Mouse (Mus musculus) kidney, embryonic 16.5 days (tissue): ENCODE data around the gene Safb2. TPM values are rescaled to one million over a fixed set of nuclear protein-coding genes. Genes with fewer than 3 reads are reported as not detected.

ENCODE experiments used
- ATAC-seq: fragments of 200-750 bp; cut with Nextera tagmentation; 2 replicates; pipeline ENCODE4 v1.8.0; 2017; ENCODE audit warnings: moderate TSS enrichment; ENCODE audit not compliant: low FRiP score, low TSS enrichment
- H3K27ac ChIP-seq: fragments of 300-500 bp; sonication (generic); 2 replicates; pipeline ENCODE4 v1.5.1; 2014; ENCODE audit warnings: low read length
- H3K27me3 ChIP-seq: fragments of 300-500 bp; sonication (generic); 2 replicates; pipeline ENCODE4 v1.6.1; 2014; ENCODE audit warnings: low read length, control low read depth, mixed read lengths; ENCODE audit not compliant: insufficient read depth
- H3K36me3 ChIP-seq: fragments of 300-500 bp; sonication (generic); 2 replicates; pipeline ENCODE4 v1.6.1; 2014; ENCODE audit warnings: low read length, control low read depth, mixed read lengths; ENCODE audit not compliant: insufficient read depth
- H3K4me1 ChIP-seq: fragments of 300-500 bp; sonication (generic); 2 replicates; pipeline ENCODE4 v1.6.1; 2014; ENCODE audit warnings: low read length, control low read depth, mixed read lengths; ENCODE audit not compliant: insufficient read depth
- H3K4me2 ChIP-seq: fragments of 300-500 bp; sonication (generic); replicated peaks from 2 replicates; pipeline ENCODE4 v1.6.1; 2014; ENCODE audit warnings: low read depth, low read length
- H3K4me3 ChIP-seq: fragments of 300-500 bp; sonication (generic); 2 replicates; pipeline ENCODE4 v1.5.1; 2014; ENCODE audit warnings: mild to moderate bottlenecking, low read length
- H3K9ac ChIP-seq: fragments of 300-500 bp; sonication (generic); replicated peaks from 2 replicates; pipeline ENCODE4 v1.6.1; 2014; ENCODE audit warnings: low read length
- H3K9me3 ChIP-seq: fragments of 300-500 bp; sonication (generic); 2 replicates; pipeline ENCODE4 v1.6.1; 2016; ENCODE audit warnings: low read length, control low read depth
- WGBS: fragments of 180-500 bp; shearing (Covaris S2); extraction: QIAGEN DNeasy Blood & Tissue Kit; methylation state at CpG from one replicate; pipeline ENCODE4 v1.1.7; 2014; 5-methylcytosine and 5-hydroxymethylcytosine counted together
- polyA plus RNA-seq: library from polyadenylated mRNA; unstranded; fragments of >200 nt; fragmentation: Nextera tagmentation; extraction: Ambion mirVana; gene quantifications from 2 replicates; pipeline ENCODE4 v1.2.1, GENCODE M21; 2015

Gene Safb2
- polyA plus RNA-seq, 1 experiment from 2014 or later = 80.2 TPM

DNA sequence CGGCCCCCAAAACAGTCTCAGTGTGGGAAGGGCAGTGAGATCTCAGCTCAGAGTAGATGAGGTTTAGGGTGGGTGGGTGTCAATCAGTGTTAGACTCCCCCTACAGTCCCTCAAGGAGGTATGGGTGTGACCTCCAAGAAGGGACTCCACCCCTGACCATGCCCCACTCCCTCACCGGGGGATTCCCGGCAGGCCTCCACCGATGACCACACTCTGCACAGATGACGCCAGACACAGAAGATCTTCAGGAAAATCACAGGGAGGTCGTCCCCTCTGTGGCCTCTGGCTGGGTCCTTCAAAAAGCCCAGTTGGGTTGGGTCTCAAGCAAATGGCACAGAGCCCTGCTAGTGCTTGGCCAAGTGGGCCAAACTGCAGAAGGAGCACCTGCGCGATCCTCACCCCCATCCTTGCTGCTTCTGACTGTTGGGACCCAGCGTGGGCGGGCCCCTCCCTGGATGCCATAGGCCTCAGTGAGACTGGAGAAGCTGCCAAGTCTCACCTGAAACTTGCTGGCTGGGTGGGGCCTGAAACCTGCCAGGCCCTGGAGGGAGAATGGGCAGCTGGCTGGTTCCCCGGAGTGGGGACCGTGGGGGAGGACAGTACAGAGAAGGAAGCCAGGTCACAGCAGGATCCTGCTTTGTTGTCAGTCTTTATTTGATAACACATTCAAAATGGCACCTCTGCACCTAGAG lies 33.5 kb downstream of the Safb2 start:
- 67% methylated on average over 12 of the region's 12 CpGs for WGBS
- H3K9me3 ChIP-seq = 0 out of 2 replicates have a peak, but pooled peaks cover 3% of the 10 kb centered on the region
- no peaks in the 10 kb centered on the region for H3K36me3 ChIP-seq
- no peaks in the 10 kb centered on the region for H3K27me3 ChIP-seq
- no peak overlapping the region for H3K9ac ChIP-seq
- no peak overlapping the region for H3K27ac ChIP-seq
- no peaks in the 10 kb centered on the region for H3K4me1 ChIP-seq
- H3K4me3 ChIP-seq = no peak overlapping the region
- ATAC-seq = no peak
- no peak overlapping the region for H3K4me2 ChIP-seq

GRCm38 (mm10) chr17:56548605-56549105 lies 35.7 kb downstream of the Safb2 start:
- no peaks in the 10 kb centered on the region for H3K27me3 ChIP-seq
- no peaks in the 10 kb centered on the region for H3K4me1 ChIP-seq
- no peak overlapping the region for H3K4me2 ChIP-seq
- no peak overlapping the region for H3K27ac ChIP-seq
- H3K9ac ChIP-seq = no peak overlapping the region
- H3K4me3 ChIP-seq = no peak overlapping the region
- no peak for ATAC-seq
- WGBS = 63% methylated on average over 4 of the region's 4 CpGs
- H3K36me3 ChIP-seq = no peaks in the 10 kb centered on the region
- H3K9me3 ChIP-seq = 0 out of 2 replicates have a peak, but pooled peaks cover 3% of the 10 kb centered on the region

GRCm38 (mm10) chr17:56547846-56548604 lies 36.4 kb downstream of the Safb2 start:
- WGBS = 75% methylated on average over 9 of the region's 9 CpGs
- Histone ChIP-seq H3K4me1 (no peaks in the 10 kb centered on the region), H3K4me3 (no peak overlapping the region), H3K9me3 (0 out of 2 replicates have a peak, but pooled peaks cover 1% of the 10 kb centered on the region), H3K4me2 (no peak overlapping the region), H3K9ac (no peak overlapping the region), H3K27ac (no peak overlapping the region), H3K27me3 (no peaks in the 10 kb centered on the region), H3K36me3 (no peaks in the 10 kb centered on the region)
- ATAC-seq = no peak

DNA sequence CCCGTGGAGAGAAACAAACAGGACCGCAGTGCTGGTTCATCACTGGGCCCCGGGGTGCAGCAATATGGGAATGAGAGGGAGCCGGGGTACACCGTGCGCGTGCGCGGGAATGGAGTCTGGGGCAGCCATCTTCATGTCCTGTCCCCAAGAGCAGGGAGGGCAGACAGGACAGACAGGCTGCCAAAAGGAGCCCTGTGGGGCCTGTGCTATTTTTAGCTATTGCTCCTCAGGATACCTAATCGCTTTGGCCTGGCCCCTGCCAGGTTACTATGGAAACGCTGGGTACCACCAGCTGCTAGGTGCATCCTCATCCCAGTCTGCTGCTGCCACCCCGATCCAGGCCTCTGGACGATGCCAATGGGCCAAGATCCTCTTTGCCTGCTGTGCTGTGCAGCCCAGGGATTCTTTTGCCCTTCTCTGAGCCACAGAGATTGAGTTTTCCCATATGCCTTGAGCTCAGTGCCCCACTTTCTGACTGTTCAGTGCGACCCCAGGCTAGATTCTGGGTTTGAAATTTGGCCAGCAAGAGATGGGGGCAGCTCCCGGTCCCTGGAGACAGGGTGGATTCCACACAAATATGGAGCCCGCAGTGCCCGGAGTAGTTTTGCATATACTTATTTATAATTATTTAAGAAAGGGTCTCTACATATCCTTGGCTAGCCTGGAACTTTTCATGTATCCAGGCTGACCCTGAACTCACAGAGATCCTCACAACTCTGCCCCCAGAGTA lies 37.1 kb downstream of the Safb2 start:
- WGBS = 71% methylated on average over 17 of the region's 17 CpGs
- no peak for ATAC-seq
- Histone ChIP-seq H3K27me3 (no peaks in the 10 kb centered on the region), H3K4me3 (no peak overlapping the region), H3K4me1 (no peaks in the 10 kb centered on the region), H3K9ac (no peak overlapping the region), H3K4me2 (no peak overlapping the region), H3K9me3 (no peaks in the 10 kb centered on the region), H3K27ac (no peak overlapping the region), H3K36me3 (no peaks in the 10 kb centered on the region)

GRCm38 (mm10) chr17:56546576-56546975 lies 37.8 kb downstream of the Safb2 start:
- no peaks in the 10 kb centered on the region for H3K9me3 ChIP-seq
- H3K36me3 ChIP-seq = no peaks in the 10 kb centered on the region
- H3K27ac ChIP-seq = no peak overlapping the region
- ATAC-seq = no peak
- no peaks in the 10 kb centered on the region for H3K4me1 ChIP-seq
- WGBS = 83% methylated on average over 5 of the region's 5 CpGs
- no peaks in the 10 kb centered on the region for H3K27me3 ChIP-seq
- no peak overlapping the region for H3K4me2 ChIP-seq
- H3K4me3 ChIP-seq = no peak overlapping the region
- no peak overlapping the region for H3K9ac ChIP-seq

DNA sequence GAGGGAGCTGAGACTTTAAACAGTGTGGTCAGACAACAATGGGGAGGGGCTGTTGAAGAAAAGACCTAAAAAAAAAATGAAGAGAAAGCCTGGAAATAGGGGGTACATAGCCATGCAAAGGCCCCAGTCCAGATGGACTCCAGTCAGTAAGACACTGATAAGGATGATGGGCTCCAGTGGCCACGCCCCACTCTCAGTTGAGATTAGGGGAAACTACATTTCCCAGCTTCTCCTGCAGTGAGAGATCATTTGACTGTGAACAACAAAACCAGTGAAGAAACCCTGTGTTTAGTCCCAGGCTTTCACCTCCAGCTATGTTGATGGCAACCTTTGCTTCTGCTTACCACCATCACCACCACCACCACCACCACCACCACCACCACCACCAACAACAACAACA lies 38.4 kb downstream of the Safb2 start:
- Histone ChIP-seq H3K36me3 (no peaks in the 10 kb centered on the region), H3K27me3 (no peaks in the 10 kb centered on the region), H3K9me3 (no peaks in the 10 kb centered on the region), H3K9ac (no peak overlapping the region), H3K4me3 (no peak overlapping the region), H3K27ac (no peak overlapping the region), H3K4me1 (no peaks in the 10 kb centered on the region), H3K4me2 (no peak overlapping the region)
- ATAC-seq = no peak
- WGBS = 95% methylated on average over 1 of the region's 1 CpGs

DNA sequence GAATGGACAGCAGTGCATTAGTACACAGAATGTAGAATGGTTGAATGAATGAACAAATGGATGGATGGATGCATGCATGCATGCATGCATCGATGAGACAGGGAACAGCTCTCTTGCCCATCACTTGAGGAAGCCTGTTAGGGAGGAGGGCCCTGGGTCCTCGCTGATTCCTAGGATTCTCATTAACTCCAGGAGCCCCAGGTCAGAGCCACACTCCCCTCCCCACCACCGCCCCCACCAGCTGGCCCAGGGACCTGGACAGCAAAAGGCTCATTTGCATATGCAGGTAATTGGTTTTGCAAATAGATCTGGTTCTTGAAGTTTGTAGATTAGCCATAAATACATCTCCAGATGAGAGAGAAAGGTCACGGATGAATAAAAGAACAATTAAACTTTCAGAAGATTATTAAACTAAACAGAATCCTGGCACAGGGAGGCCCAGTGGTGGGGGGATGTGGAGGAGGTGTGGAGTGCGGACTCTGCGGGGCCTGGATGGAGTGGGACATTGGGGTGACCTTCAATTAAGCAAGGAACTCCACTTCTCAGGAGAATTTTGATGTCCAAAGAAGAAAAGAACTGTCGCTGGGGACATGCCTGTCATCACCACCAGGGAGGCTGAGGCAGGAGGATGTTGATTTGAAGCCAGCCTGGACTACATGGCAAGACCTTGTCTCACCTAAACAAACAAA lies 39.5 kb downstream of the Safb2 start:
- WGBS = 52% methylated on average over 7 of the region's 7 CpGs
- Histone ChIP-seq H3K36me3 (no peaks in the 10 kb centered on the region), H3K4me2 (no peak overlapping the region), H3K4me1 (no peaks in the 10 kb centered on the region), H3K27me3 (no peaks in the 10 kb centered on the region), H3K4me3 (no peak overlapping the region), H3K27ac (no peak overlapping the region), H3K9ac (no peak overlapping the region), H3K9me3 (no peaks in the 10 kb centered on the region)
- no peak for ATAC-seq

DNA sequence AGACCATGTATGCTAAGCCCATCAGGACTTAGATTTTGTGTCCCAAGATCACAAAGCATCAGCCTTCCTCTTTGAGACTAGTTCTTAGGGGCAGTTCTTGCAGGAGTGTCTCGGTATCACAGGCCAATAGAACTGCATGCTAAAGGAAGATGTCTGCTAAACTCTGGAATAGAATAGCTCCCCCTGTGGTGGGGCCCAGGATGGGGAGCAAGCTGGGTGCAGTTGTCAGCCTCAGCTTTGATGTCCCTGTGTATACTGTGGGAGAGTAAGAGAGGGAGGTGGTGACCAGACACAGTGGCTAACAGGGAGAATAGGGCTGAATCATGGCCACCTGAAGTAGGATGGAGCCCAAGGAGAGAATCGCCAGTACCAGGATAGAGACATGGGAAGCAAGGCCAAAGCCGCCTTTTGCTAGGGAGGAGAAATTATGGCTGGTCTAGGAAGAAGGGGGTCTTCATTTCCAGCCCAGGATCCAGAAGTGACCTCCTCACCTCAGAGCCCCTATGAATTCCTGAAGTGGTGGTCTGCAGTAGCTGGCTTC lies 40.6 kb downstream of the Safb2 start:
- Histone ChIP-seq H3K27me3 (no peaks in the 10 kb centered on the region), H3K27ac (no peak overlapping the region), H3K9me3 (no peaks in the 10 kb centered on the region), H3K36me3 (no peaks in the 10 kb centered on the region), H3K9ac (no peak overlapping the region), H3K4me3 (no peak overlapping the region), H3K4me2 (no peak overlapping the region), H3K4me1 (no peaks in the 10 kb centered on the region)
- 74% methylated on average over 3 of the region's 3 CpGs for WGBS
- ATAC-seq = no peak

DNA sequence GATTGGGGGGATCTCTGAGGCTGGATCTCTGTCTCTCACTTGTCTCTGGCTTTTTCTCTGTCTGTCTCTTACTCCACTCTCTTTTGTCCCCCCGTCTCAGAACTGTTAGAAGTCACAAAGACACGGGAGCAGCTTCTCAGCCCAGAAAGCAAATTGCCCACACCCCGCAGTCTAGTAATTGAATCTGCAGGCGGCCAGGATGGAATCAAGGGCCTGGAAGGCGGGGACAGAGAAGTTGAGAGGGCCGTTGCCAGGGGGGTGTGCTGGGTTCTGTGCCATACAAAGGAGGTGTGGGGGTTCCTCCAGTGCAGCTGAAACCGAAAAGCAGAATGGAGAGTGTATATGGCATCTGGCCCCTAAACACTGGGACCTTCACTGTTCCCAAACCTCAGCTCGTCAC lies 41.6 kb downstream of the Safb2 start:
- Histone ChIP-seq H3K9me3 (no peaks in the 10 kb centered on the region), H3K4me2 (no peak overlapping the region), H3K27me3 (no peaks in the 10 kb centered on the region), H3K4me1 (no peaks in the 10 kb centered on the region), H3K4me3 (no peak overlapping the region), H3K9ac (no peak overlapping the region), H3K27ac (no peak overlapping the region), H3K36me3 (no peaks in the 10 kb centered on the region)
- ATAC-seq = no peak
- WGBS = 40% methylated on average over 8 of the region's 8 CpGs
